Mouse (Mus musculus): ENCODE measurements around the gene Tmem240. TPM values are rescaled to one million over a fixed set of nuclear protein-coding genes. Genes with fewer than 3 reads are reported as not detected.
"Not testable (repeated sequence)": the region's sequence is repeated elsewhere in the genome, so short reads cannot be mapped to it uniquely, and the experiment has no call there.

The Tmem240 gene
- total RNA-seq, 2 experiments from 2014 or later: 63.6 to 68.8 TPM

- no peak for DNase-seq (ENCODE audit: extremely low spot score in 1 of 2, low spot score in 2 of 2)
- intact Hi-C loops (cut with DNase I): no loop called here
Measured at GRCm38 (mm10) chr4:155727993-155728392, 6.6 kb upstream of the Tmem240 start.

- intact Hi-C loops (cut with DNase I): no loop called here
- no peak for DNase-seq (ENCODE audit: extremely low spot score in 1 of 2, low spot score in 2 of 2)
Measured at GRCm38 (mm10) chr4:155733267-155733666, 1.3 kb upstream of the Tmem240 start.

GRCm38 (mm10) chr4:155734951-155735702 is 527 bp downstream of the Tmem240 start:
- peak in 1 of 2 experiments; percentile 77 for DNase-seq (ENCODE audit: extremely low spot score in 1 of 2, low spot score in 2 of 2)
- intact Hi-C loops (cut with DNase I): no loop called here

DNA sequence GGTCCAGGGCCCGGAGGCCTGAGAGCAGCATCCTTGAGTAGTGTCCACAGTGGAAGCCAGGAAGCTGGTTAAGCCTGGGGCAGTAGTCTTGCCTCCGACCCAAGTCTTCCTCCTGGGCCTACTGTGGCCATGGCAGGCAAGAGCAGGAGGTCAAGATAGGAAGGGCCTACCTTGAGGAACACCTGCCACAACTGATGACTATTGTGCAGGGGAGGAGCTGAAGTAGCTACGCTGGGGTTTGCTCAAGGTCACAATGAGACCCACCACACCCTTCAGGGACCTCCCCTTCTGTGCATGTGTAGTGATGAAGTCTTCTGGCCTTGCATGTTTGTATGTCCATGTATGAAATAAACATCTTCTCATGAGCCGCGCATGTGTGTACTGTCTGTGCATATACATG is 1.2 kb downstream of the Tmem240 start:
- no peak for DNase-seq (ENCODE audit: extremely low spot score in 1 of 2, low spot score in 2 of 2)
- intact Hi-C loops (cut with DNase I): no loop called here

DNA sequence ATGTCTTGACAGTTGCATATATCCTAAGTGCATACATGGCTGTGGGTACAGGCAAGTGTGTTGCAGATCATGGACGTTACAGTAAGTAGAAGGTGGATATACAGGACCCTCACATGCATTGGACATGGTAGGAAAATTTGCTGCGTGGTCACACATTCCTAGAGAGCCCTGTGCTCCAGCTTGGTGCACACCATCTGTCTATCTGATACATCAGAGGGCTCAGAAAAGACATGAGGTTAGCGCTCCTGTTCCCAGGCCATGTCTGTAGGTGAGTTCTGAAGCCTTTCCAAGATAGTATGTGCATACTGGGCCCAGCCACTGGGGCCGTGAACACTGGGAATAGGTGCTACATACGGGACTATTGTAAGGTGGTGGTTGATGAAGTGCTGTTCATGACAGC is 1.8 kb downstream of the Tmem240 start:
- DNase-seq (ENCODE audit: extremely low spot score in 1 of 2, low spot score in 2 of 2): no peak
- intact Hi-C loops (cut with DNase I): no loop called here

DNA sequence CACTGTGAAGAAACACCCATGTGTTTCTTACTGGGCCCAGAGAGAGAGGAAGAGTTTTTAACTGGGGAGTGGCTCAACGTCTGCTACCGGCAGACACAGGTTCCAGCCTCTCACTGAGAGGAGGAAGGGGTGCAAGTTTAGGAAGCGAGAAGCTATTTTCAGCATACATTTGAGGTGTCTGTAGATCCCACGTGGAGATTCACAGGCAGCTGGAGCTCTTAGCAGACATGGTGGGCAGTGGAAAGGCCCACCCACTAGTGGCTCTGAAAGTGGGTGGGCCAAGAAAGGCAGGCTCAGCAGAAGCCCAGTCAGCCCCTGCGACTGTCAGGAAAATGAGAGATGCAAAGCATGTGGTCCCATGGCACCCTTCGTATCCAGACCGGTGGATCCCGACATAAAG is 3.7 kb downstream of the Tmem240 start:
- intact Hi-C loops (cut with DNase I): no loop called here
- no peak for DNase-seq (ENCODE audit: extremely low spot score in 1 of 2, low spot score in 2 of 2)

- intact Hi-C loops (cut with DNase I): no loop called here
- DNase-seq (ENCODE audit: extremely low spot score in 1 of 2, low spot score in 2 of 2): no peak
Measured at GRCm38 (mm10) chr4:155739152-155739551, 4.6 kb downstream of the Tmem240 start.

GRCm38 (mm10) chr4:155739741-155740636 is 5.4 kb downstream of the Tmem240 start:
- peak in 1 of 2 experiments; percentile 48 for DNase-seq (ENCODE audit: extremely low spot score in 1 of 2, low spot score in 2 of 2)
- intact Hi-C loops (cut with DNase I): no loop called here

- DNase-seq (ENCODE audit: extremely low spot score in 1 of 2, low spot score in 2 of 2); intact Hi-C loops (cut with DNase I): not testable (repeated sequence)
Measured at GRCm38 (mm10) chr4:155740681-155741080, 6.1 kb downstream of the Tmem240 start.

DNA sequence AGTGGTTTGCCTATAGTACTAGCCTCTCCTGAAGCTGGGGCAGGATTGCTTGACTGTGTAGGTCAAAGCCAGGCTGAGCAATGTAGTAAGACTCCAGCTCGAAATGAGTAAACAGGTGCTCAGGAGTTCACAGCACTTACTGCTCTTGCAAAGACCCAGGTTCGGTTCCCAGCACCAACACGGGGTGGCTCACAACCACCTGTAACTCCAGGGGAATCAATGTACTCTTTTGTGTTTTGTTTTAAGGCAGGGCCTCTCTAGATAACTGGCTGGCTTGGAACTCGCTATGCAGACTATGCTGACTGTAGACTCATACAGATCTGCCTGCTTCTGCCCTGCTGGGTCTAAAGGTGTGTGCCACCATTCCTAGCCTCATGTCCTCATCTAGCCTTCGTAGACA is 8.1 kb downstream of the Tmem240 start:
- intact Hi-C loops (cut with DNase I): no loop called here
- DNase-seq (ENCODE audit: extremely low spot score in 1 of 2, low spot score in 2 of 2): no peak

GRCm38 (mm10) chr4:155744474-155744873 is 9.9 kb downstream of the Tmem240 start:
- intact Hi-C loops (cut with DNase I): no loop called here
- DNase-seq (ENCODE audit: extremely low spot score in 1 of 2, low spot score in 2 of 2): no peak

DNA sequence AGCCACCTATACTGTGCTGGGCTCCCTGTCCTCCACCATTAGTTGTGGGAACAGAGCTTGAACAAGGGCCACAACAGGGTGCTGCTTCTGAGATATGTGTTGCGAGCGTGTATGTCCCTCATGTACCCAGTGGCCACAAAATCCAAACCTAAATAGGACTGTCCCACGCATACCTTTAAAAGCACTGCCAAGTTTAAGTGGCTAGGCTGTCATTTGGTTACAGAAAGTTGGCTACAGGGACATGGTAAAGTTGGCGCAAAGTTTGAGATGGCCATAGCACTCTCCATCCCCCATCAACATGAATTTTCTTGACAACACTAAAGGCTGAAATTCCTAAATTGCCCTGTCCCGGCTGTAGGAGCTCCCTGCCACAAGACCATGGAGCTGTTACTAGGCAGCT is 10.5 kb downstream of the Tmem240 start:
- intact Hi-C loops (cut with DNase I): no loop called here
- DNase-seq (ENCODE audit: extremely low spot score in 1 of 2, low spot score in 2 of 2): no peak

GRCm38 (mm10) chr4:155746036-155746548 is 11.5 kb downstream of the Tmem240 start:
- intact Hi-C loops (cut with DNase I): no loop called here
- no peak for DNase-seq (ENCODE audit: extremely low spot score in 1 of 2, low spot score in 2 of 2)

DNA sequence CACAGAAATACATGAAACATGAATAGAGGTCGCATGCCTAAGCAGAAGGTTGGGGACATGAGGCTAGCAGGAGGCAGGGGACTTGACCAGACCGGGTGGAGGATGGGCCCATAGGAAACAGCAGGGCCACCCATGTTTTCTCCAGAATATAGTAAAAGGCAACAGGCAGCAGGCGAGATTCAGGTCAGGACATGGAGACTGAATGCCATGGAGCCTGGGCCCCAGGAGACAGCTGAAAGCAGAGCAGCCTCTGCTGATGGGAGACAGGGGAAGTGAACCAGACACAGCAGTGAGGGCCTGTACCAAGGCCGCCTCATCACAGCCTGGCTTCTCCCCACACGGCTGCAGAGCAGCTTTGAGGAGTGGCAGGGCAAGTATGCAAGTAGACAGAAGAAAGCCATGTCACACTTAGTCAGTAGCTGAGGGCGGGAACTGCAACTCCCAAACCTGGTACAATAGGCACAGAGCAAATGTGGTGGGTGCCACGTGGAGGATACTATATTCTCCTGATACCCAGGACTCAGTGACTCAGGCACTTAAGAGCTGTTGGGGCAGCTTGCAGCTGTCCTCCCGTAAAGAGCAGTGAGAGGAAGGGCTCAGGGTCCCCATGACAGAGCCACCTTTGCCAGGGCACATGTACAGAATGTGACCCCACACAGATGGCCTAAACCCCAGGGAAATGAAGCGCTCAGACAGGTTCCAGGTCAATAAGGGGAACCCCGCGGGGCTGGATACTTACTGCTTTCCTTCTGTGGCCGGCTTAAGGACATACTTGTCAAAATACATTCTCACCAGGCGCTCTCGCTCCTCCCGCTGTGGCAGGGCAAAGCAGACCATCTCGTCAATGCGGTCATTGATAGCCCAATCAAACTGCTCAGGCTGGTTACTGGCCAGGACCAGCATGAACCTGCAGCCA is 12.2 kb downstream of the Tmem240 start:
- DNase-seq (ENCODE audit: extremely low spot score in 1 of 2, low spot score in 2 of 2): no peak
- intact Hi-C loops (cut with DNase I): no loop called here

GRCm38 (mm10) chr4:155757011-155757410 is 22.4 kb downstream of the Tmem240 start:
- intact Hi-C loops (cut with DNase I): no loop called here
- no peak for DNase-seq (ENCODE audit: extremely low spot score in 1 of 2, low spot score in 2 of 2)

DNA sequence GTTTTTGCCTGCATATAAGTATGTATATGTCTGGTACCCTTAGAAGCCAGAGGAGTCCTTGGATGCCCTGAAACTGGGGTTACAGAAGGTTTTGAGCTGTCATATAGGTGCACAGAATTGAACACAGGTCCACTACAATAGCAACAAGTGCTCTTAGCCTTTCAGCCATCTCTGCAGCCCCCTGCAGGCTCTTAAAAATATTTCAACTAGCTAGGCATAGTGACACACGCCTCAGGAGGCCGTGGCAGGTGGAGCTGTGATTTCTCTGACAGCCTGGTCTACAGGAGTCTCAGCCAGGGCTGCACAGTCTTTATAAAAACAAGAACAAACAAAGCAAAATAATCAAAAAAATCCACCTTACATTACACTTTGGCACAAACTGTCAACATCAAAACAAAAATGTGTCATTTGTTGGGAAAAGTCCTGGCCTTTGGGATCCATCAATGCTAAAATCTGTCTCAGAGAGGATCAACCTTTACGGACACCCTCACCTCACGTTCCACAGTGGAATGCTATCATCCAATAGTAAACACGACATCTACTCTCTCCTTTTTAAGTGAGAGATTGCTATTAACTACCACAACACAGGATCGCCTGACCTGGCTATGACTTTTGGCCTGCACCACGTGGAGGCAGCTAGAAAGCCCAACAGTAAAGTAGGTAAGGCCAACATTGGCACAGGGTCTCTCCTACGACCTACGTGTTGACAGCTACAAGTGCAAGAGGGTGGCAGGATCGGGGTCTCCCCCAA is 25.4 kb downstream of the Tmem240 start:
- intact Hi-C loops (cut with DNase I): no loop called here
- DNase-seq (ENCODE audit: extremely low spot score in 1 of 2, low spot score in 2 of 2): no peak

DNA sequence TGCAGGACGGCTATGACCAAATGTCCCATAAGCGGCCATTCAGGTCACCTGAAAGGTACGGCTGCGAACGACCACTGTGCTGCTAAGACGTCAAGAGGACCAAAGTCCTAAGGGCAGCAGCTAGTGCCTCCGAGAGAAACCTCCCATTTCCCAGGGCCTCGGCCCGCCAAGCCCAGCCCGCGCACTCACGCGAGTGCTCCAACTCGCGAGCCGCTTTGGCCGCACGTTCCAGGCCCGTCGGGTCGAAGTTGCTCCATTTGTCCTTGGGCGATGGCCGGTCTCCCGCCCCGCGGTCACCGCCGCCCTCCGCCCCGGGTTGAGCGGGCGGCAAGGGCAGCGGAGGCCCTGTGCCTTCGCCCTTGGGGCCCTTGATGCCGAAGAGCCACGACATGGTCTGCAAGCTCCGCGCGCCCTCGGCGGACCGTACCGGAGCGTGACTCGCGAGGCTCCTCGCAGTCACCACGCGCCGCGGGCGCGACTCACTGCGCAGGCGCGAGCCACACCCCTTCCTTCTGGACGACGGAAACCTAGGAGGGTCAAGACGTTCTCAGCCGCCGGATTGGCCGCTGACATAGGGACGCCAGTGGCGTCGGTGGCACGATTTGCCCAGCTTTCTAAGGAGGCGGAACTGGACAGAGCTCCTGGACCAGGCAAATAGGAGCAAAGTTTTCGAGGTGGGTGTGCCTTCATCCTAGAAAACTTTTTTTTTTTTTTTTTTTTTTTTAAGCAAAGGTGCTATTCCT is 26.2 kb downstream of the Tmem240 start, which contains the start of gene Atad3a:
Gene Atad3a, minus strand, starts transcription at position 481 of the 743 bp plus-strand sequence.
- intact Hi-C loops (cut with DNase I): no loop called here
- peak; percentile 96 to 98 for DNase-seq (ENCODE audit: extremely low spot score in 1 of 2, low spot score in 2 of 2)

Measured in left cerebral cortex, postnatal 10 days (tissue).